Mouse (Mus musculus): ENCODE measurements around the gene Glra1. TPM values are rescaled to one million over a fixed set of nuclear protein-coding genes. Genes with fewer than 3 reads are reported as not detected.
A peak's percentile ranks its signal among the peaks of the same experiment; 100 is the strongest.

Glra1 gene
- total RNA-seq, 1 experiment: not detected

GRCm38 (mm10) chr11:55533378-55533777 lies 74.6 kb downstream of the Glra1 start:
- Histone ChIP-seq H3K27ac (ENCODE audit: insufficient read depth, low read depth, low read length, poor library complexity, severe bottlenecking) (no peak overlapping the region), H3K9me3 (ENCODE audit: control insufficient read depth, insufficient read depth, low read depth, low read length) (no peaks in the 10 kb centered on the region), H3K36me3 (ENCODE audit: control insufficient read depth, insufficient read depth, low read length, poor library complexity, severe bottlenecking) (no peaks in the 10 kb centered on the region), H3K4me1 (ENCODE audit: control insufficient read depth in 2 of 2, insufficient read depth in 2 of 2, low read length in 2 of 2, poor library complexity in 1 of 2) (no peaks in the 10 kb centered on the region), H3K9ac (ENCODE audit: insufficient read depth, low read depth, low read length, poor library complexity, severe bottlenecking) (no peak overlapping the region), H3K4me3 (ENCODE audit: insufficient read depth in 1 of 2, low read depth in 1 of 2, low read length in 2 of 2, poor library complexity in 1 of 2, severe bottlenecking in 1 of 2) (no peak overlapping the region)
- DNase-seq (ENCODE audit: low read depth, low spot score): no peak
- in situ Hi-C loops (cut with MboI; ENCODE audit: low sequenced_read_pairs in 2 of 2, unreplicated experiment in 2 of 2): no loop called here
- TF ChIP-seq CHD2 (IDR thresholded peaks at IDR 0.05; ENCODE audit: low read depth, low read length) (no peak), ZNF384 (IDR thresholded peaks at IDR 0.05; ENCODE audit: low read depth, low read length) (no peak), MAFK (IDR thresholded peaks at IDR 0.05; ENCODE audit: insufficient read depth, low read depth, low read length) (no peak), HCFC1 (IDR thresholded peaks at IDR 0.05; ENCODE audit: borderline replicate concordance, insufficient read depth, low read length) (no peak), ZC3H11A (IDR thresholded peaks at IDR 0.05; ENCODE audit: borderline replicate concordance, low read depth, low read length) (no peak)

GRCm38 (mm10) chr11:55530741-55531140 lies 77.3 kb downstream of the Glra1 start:
- Histone ChIP-seq H3K4me1 (ENCODE audit: control insufficient read depth in 2 of 2, insufficient read depth in 2 of 2, low read length in 2 of 2, poor library complexity in 1 of 2) (no peaks in the 10 kb centered on the region), H3K27ac (ENCODE audit: insufficient read depth, low read depth, low read length, poor library complexity, severe bottlenecking) (no peak overlapping the region), H3K9ac (ENCODE audit: insufficient read depth, low read depth, low read length, poor library complexity, severe bottlenecking) (no peak overlapping the region), H3K36me3 (ENCODE audit: control insufficient read depth, insufficient read depth, low read length, poor library complexity, severe bottlenecking) (no peaks in the 10 kb centered on the region), H3K4me3 (ENCODE audit: insufficient read depth in 1 of 2, low read depth in 1 of 2, low read length in 2 of 2, poor library complexity in 1 of 2, severe bottlenecking in 1 of 2) (no peak overlapping the region), H3K9me3 (ENCODE audit: control insufficient read depth, insufficient read depth, low read depth, low read length) (no peaks in the 10 kb centered on the region)
- in situ Hi-C loops (cut with MboI; ENCODE audit: low sequenced_read_pairs in 2 of 2, unreplicated experiment in 2 of 2): no loop called here
- DNase-seq (ENCODE audit: low read depth, low spot score): no peak
- TF ChIP-seq ZNF384 (IDR thresholded peaks at IDR 0.05; ENCODE audit: low read depth, low read length) (no peak), MAFK (IDR thresholded peaks at IDR 0.05; ENCODE audit: insufficient read depth, low read depth, low read length) (no peak), CHD2 (IDR thresholded peaks at IDR 0.05; ENCODE audit: low read depth, low read length) (no peak), HCFC1 (IDR thresholded peaks at IDR 0.05; ENCODE audit: borderline replicate concordance, insufficient read depth, low read length) (no peak), ZC3H11A (IDR thresholded peaks at IDR 0.05; ENCODE audit: borderline replicate concordance, low read depth, low read length) (no peak)

- Histone ChIP-seq H3K36me3 (ENCODE audit: control insufficient read depth, insufficient read depth, low read length, poor library complexity, severe bottlenecking) (no peaks in the 10 kb centered on the region), H3K4me3 (ENCODE audit: insufficient read depth in 1 of 2, low read depth in 1 of 2, low read length in 2 of 2, poor library complexity in 1 of 2, severe bottlenecking in 1 of 2) (no peak overlapping the region), H3K9me3 (ENCODE audit: control insufficient read depth, insufficient read depth, low read depth, low read length) (no peaks in the 10 kb centered on the region), H3K9ac (ENCODE audit: insufficient read depth, low read depth, low read length, poor library complexity, severe bottlenecking) (peak overlapping the region; percentile 51; the same call in 1 of the 2 replicates), H3K4me1 (ENCODE audit: control insufficient read depth in 2 of 2, insufficient read depth in 2 of 2, low read length in 2 of 2, poor library complexity in 1 of 2) (no peaks in the 10 kb centered on the region; a peak in 1 of 4 replicates), H3K27ac (ENCODE audit: insufficient read depth, low read depth, low read length, poor library complexity, severe bottlenecking) (no peak overlapping the region)
- peak; percentile 63 for DNase-seq (ENCODE audit: low read depth, low spot score)
- in situ Hi-C loops (cut with MboI; ENCODE audit: low sequenced_read_pairs in 2 of 2, unreplicated experiment in 2 of 2): no loop called here
- TF ChIP-seq ZC3H11A (IDR thresholded peaks at IDR 0.05; ENCODE audit: borderline replicate concordance, low read depth, low read length) (peak; percentile 84; the same call in 1 of the 2 replicates), ZNF384 (IDR thresholded peaks at IDR 0.05; ENCODE audit: low read depth, low read length) (no peak)
These were observed 89.0 kb downstream of the Glra1 start for GRCm38 (mm10) chr11:55518806-55519674.

GRCm38 (mm10) chr11:55517666-55518065 lies 90.3 kb downstream of the Glra1 start:
- H3K4me1 ChIP-seq (ENCODE audit: control insufficient read depth in 2 of 2, insufficient read depth in 2 of 2, low read length in 2 of 2, poor library complexity in 1 of 2): no peaks in the 10 kb centered on the region; a peak in 1 of 4 replicates
- H3K4me3 ChIP-seq (ENCODE audit: insufficient read depth in 1 of 2, low read depth in 1 of 2, low read length in 2 of 2, poor library complexity in 1 of 2, severe bottlenecking in 1 of 2): no peak overlapping the region
- H3K27ac ChIP-seq (ENCODE audit: insufficient read depth, low read depth, low read length, poor library complexity, severe bottlenecking): no peak overlapping the region
- no peak for DNase-seq (ENCODE audit: low read depth, low spot score)
- TF ChIP-seq MAFK (IDR thresholded peaks at IDR 0.05; ENCODE audit: insufficient read depth, low read depth, low read length) (no peak), ZNF384 (IDR thresholded peaks at IDR 0.05; ENCODE audit: low read depth, low read length) (no peak), ZC3H11A (IDR thresholded peaks at IDR 0.05; ENCODE audit: borderline replicate concordance, low read depth, low read length) (no peak), CHD2 (IDR thresholded peaks at IDR 0.05; ENCODE audit: low read depth, low read length) (no peak), HCFC1 (IDR thresholded peaks at IDR 0.05; ENCODE audit: borderline replicate concordance, insufficient read depth, low read length) (no peak)
- in situ Hi-C loops (cut with MboI; ENCODE audit: low sequenced_read_pairs in 2 of 2, unreplicated experiment in 2 of 2): no loop called here
- H3K9ac ChIP-seq (ENCODE audit: insufficient read depth, low read depth, low read length, poor library complexity, severe bottlenecking): no peak overlapping the region
- H3K9me3 ChIP-seq (ENCODE audit: control insufficient read depth, insufficient read depth, low read depth, low read length): no peaks in the 10 kb centered on the region
- H3K36me3 ChIP-seq (ENCODE audit: control insufficient read depth, insufficient read depth, low read length, poor library complexity, severe bottlenecking): no peaks in the 10 kb centered on the region
